Mouse (Mus musculus) liver, postnatal 0 days (tissue): ENCODE measurements around the gene Ntsr1.

ENCODE experiments used
- CTCF ChIP-seq: sonication (generic); IDR thresholded peaks from 2 replicates; pipeline ENCODE4 v1.5.1; 2016; ENCODE audit warnings: antibody characterized with exemption, low read depth
- EP300 ChIP-seq: IDR thresholded peaks from 2 replicates; pipeline ENCODE4 v1.6.1; 2016; ENCODE audit warnings: antibody characterized with exemption, low read depth, mild to moderate bottlenecking

DNA sequence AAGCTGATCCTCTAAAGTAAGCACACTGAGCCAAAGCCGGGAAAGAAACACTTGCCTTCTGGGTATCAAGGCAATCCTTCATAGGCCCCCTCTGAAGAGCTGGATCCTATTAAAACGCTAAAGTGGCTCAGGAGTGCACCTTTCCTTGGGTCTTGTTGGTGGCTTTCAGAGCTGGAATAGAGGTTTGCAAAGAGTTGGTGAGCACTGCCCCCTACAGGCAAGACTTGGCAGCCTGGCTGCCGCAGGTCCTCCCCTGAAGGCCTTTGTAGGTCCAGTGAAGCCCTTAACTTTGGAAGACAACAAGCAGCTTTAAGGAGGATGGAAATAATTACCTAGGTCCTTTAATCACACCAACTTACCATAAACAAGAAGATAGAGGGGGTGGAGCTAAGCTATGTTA, 78.9 kb downstream of the Ntsr1 start:
- peak; percentile 90 for TF ChIP-seq CTCF
- no peak for TF ChIP-seq EP300
